Mouse (Mus musculus): ENCODE measurements around the gene Sp9. TPM values are rescaled to one million over a fixed set of nuclear protein-coding genes. Genes with fewer than 3 reads are reported as not detected.

Sp9 gene
- 1.7 and 1.9 TPM in 2 replicates for polyA plus RNA-seq (2015; fragmentation: Nextera tagmentation; extraction: Ambion mirVana)

- H3K36me3 ChIP-seq = no peaks in the 10 kb centered on the region
- 0 out of 2 replicates have a peak within 1 kb of the TSS, but pooled peaks have one; percentile 27 for H3K27ac ChIP-seq
- no peaks in the 10 kb centered on the region for H3K9me3 ChIP-seq
- WGBS = under 1% methylated on average over 48 of the region's 48 CpGs
- H3K9ac ChIP-seq = no peak within 1 kb of the TSS
- H3K4me1 ChIP-seq = peaks cover 50% of the 10 kb centered on the region
- H3K4me3 ChIP-seq = peak within 1 kb of the TSS; percentile 47
- H3K27me3 ChIP-seq = peaks cover 83% of the 10 kb centered on the region
- ATAC-seq (ENCODE audit: insufficient number of reproducible peaks, low FRiP score, low TSS enrichment, low read depth) = peak; percentile 72; the same call in 1 of the 2 replicates
- H3K4me2 ChIP-seq = peak within 1 kb of the TSS; percentile 81
Measured at GRCm38 (mm10) chr2:73271459-73272161, at the start of gene Sp9. TSS of gene Sp9 (plus strand) at chr2:73271925.

GRCm38 (mm10) chr2:73231081-73231480, 40.6 kb upstream of the Sp9 start:
- no peaks in the 10 kb centered on the region for H3K27me3 ChIP-seq
- WGBS = 47% methylated on average over 3 of the region's 3 CpGs
- H3K4me3 ChIP-seq = no peak overlapping the region
- no peak overlapping the region for H3K9ac ChIP-seq
- no peak for ATAC-seq (ENCODE audit: insufficient number of reproducible peaks, low FRiP score, low TSS enrichment, low read depth)
- H3K36me3 ChIP-seq = no peaks in the 10 kb centered on the region
- no peak overlapping the region for H3K27ac ChIP-seq
- no peaks in the 10 kb centered on the region for H3K9me3 ChIP-seq
- H3K4me2 ChIP-seq = no peak overlapping the region
- H3K4me1 ChIP-seq = no peaks in the 10 kb centered on the region

GRCm38 (mm10) chr2:73241299-73241698, 30.4 kb upstream of the Sp9 start:
- H3K9ac ChIP-seq = no peak overlapping the region
- WGBS = 78% methylated on average over 4 of the region's 4 CpGs
- no peak overlapping the region for H3K27ac ChIP-seq
- no peaks in the 10 kb centered on the region for H3K4me1 ChIP-seq
- ATAC-seq (ENCODE audit: insufficient number of reproducible peaks, low FRiP score, low TSS enrichment, low read depth) = no peak
- no peaks in the 10 kb centered on the region for H3K9me3 ChIP-seq
- H3K36me3 ChIP-seq = no peaks in the 10 kb centered on the region
- no peaks in the 10 kb centered on the region for H3K27me3 ChIP-seq
- no peak overlapping the region for H3K4me2 ChIP-seq
- H3K4me3 ChIP-seq = no peak overlapping the region

DNA sequence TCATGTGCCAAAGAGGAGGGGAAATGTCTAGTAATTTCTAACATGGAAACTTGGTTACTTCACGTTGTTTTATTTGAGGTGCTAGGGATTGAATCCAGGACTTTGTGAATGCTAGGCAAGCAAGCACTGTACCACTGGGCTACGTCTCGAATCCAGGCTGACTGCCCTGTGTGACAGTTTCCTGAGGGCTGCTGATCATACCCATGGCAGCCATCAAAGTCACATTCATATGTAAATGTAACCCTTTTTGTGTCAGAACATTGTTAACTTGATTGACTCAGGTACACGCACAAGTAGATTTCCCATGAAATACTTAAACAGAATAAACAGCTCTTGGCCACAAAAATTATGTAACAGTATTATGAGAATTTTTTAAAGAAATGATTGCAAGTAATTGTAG, 23.0 kb upstream of the Sp9 start:
- Histone ChIP-seq H3K9ac (no peak overlapping the region), H3K4me1 (no peaks in the 10 kb centered on the region), H3K9me3 (no peaks in the 10 kb centered on the region), H3K4me3 (no peak overlapping the region), H3K36me3 (no peaks in the 10 kb centered on the region), H3K27ac (no peak overlapping the region), H3K4me2 (no peak overlapping the region), H3K27me3 (no peaks in the 10 kb centered on the region)
- WGBS = 54% methylated on average over 4 of the region's 4 CpGs
- ATAC-seq (ENCODE audit: insufficient number of reproducible peaks, low FRiP score, low TSS enrichment, low read depth) = no peak

GRCm38 (mm10) chr2:73263172-73263765, 8.5 kb upstream of the Sp9 start:
- peaks cover 25% of the 10 kb centered on the region for H3K4me1 ChIP-seq
- H3K4me2 ChIP-seq = peak overlapping the region; percentile 90
- H3K36me3 ChIP-seq = no peaks in the 10 kb centered on the region
- H3K27ac ChIP-seq = no peak overlapping the region
- WGBS = 8% methylated on average over 16 of the region's 16 CpGs
- peak overlapping the region; percentile 53 for H3K4me3 ChIP-seq
- peaks cover 48% of the 10 kb centered on the region for H3K27me3 ChIP-seq
- ATAC-seq (ENCODE audit: insufficient number of reproducible peaks, low FRiP score, low TSS enrichment, low read depth) = no peak
- H3K9ac ChIP-seq = 0 out of 2 replicates have a peak overlapping the region, but pooled peaks have one; percentile 18
- H3K9me3 ChIP-seq = no peaks in the 10 kb centered on the region

DNA sequence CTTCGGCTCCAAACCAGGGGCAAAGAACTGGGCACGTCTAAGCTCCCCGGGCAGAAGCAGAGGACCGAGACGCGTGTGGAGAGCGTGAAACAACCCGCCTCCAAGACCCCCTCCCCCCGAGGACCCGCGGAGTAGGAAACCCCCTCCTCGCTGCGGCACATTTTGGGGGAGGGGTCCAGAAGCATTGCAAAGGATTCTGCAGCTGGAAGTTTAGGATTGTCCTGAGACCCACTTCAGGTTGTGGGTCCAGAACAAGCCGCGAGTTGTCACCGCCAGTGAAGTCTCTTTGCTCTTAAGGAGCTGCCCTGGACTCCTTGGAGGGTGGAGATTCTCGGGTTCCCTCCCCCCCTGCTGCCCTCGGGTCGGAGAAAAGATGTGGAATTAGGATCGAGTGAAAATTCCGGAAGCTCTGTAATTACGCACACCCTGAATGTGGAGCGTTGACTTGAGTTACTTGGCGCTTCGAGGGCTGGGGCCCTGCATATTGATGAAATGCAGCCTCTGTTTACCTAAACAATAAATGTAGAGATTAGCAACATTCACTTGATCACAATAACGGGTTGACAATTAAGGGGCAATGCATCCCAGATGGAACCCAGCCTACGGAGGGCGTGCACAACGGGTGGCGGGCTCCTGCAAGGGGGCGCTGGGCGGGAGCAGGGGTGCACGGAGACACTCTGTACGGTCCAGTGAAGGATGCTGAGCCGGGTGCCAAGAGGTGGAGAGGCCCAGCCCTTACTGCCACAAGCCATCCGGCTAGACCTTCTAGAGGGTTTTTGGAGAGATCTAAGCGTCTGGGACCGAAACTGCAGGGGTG, 7.7 kb upstream of the Sp9 start:
- peaks cover 54% of the 10 kb centered on the region for H3K27me3 ChIP-seq

DNA sequence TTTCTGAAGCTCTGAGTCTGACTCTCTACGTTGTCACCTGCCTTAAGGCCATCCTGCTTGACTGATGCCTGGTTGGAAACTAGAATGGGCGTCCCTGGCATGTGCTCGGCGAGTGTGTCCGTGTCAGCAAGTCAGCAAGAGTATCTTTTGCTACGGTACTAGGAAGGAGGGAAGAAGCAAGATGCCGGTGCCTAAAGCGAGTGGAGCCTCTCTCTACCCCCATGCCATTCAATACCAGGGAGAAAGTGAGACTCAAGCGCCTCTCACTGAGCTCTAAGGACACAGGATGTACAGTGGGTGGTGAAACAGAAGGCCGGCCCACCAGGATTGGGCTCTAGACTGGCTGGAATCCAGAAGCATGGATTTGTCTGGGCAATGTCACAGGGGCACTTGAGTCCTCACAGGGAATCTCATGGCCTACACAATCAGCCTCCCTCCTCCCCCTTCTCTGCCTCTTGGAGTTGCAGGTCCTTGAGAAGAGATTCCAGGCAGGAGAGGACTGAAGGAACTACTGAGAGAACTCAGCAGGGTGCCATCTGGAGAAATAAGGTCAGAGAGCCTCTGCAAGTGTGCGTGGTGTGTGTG, 7.0 kb upstream of the Sp9 start:
- WGBS = 20% methylated on average over 11 of the region's 11 CpGs
- Histone ChIP-seq H3K27me3 (peaks cover 59% of the 10 kb centered on the region), H3K9ac (0 out of 2 replicates have a peak overlapping the region, but pooled peaks have one; percentile 4), H3K27ac (no peak overlapping the region), H3K4me2 (peak overlapping the region; percentile 90), H3K36me3 (no peaks in the 10 kb centered on the region), H3K9me3 (no peaks in the 10 kb centered on the region), H3K4me3 (peak overlapping the region; percentile 53), H3K4me1 (peaks cover 27% of the 10 kb centered on the region)
- ATAC-seq (ENCODE audit: insufficient number of reproducible peaks, low FRiP score, low TSS enrichment, low read depth) = no peak

More for the DNA sequence above, 7.7 kb upstream of the Sp9 start:
- Histone ChIP-seq H3K4me1 (peaks cover 26% of the 10 kb centered on the region), H3K27ac (no peak overlapping the region), H3K4me2 (peak overlapping the region; percentile 90), H3K4me3 (peak overlapping the region; percentile 53), H3K9me3 (no peaks in the 10 kb centered on the region), H3K36me3 (no peaks in the 10 kb centered on the region), H3K9ac (0 out of 2 replicates have a peak overlapping the region, but pooled peaks have one; percentile 18)
- WGBS = under 1% methylated on average over 38 of the region's 38 CpGs
- ATAC-seq (ENCODE audit: insufficient number of reproducible peaks, low FRiP score, low TSS enrichment, low read depth) = no peak

DNA sequence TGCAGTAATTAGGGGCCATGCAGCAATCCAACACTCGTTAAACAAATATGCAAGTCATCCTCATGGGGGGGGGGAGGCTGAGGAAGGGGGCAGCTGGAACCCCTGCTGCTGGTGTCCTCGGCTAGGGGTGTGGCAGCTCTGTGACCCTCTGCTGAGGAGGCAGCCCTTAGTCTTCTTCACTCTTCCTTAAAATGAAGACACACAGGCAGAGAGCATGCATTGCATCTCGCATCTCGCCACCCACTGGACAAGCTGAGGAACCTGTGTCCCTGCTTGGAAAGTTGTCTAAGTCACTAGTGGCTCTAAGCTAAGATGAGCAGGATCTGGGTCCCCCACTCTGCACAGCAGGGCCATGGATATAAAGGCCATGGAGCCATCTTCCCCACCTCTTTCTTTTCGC, 5.7 kb upstream of the Sp9 start:
- Histone ChIP-seq H3K9ac (no peak overlapping the region), H3K4me2 (no peak overlapping the region), H3K27ac (no peak overlapping the region), H3K4me3 (no peak overlapping the region), H3K36me3 (no peaks in the 10 kb centered on the region), H3K9me3 (no peaks in the 10 kb centered on the region), H3K4me1 (peaks cover 35% of the 10 kb centered on the region), H3K27me3 (peaks cover 72% of the 10 kb centered on the region)
- no peak for ATAC-seq (ENCODE audit: insufficient number of reproducible peaks, low FRiP score, low TSS enrichment, low read depth)
- WGBS = 14% methylated on average over 5 of the region's 5 CpGs

DNA sequence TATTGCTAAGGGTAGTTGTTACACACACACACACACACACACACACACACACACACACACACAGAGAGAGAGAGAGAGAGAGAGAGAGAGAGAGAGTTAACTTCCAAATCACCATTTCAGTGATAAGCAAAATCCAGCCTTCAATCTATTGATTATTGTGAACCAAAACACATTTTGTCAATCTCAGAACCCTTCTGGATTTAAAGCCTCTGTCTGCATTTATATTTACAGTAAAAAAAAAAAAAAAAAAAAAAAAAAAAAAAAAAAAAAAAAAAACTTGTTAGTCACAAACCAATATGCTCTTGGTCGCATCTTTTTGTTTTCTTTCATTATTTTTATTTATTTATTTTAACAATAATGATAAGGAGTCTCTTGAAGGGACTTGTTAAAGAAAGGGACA, 5.1 kb upstream of the Sp9 start:
- Histone ChIP-seq H3K9ac (no peak overlapping the region), H3K9me3 (no peaks in the 10 kb centered on the region), H3K4me2 (no peak overlapping the region), H3K27ac (no peak overlapping the region), H3K36me3 (no peaks in the 10 kb centered on the region), H3K4me1 (peaks cover 41% of the 10 kb centered on the region), H3K4me3 (no peak overlapping the region), H3K27me3 (peaks cover 78% of the 10 kb centered on the region)
- ATAC-seq (ENCODE audit: insufficient number of reproducible peaks, low FRiP score, low TSS enrichment, low read depth) = no peak
- WGBS = 34% methylated on average over 1 of the region's 1 CpGs

DNA sequence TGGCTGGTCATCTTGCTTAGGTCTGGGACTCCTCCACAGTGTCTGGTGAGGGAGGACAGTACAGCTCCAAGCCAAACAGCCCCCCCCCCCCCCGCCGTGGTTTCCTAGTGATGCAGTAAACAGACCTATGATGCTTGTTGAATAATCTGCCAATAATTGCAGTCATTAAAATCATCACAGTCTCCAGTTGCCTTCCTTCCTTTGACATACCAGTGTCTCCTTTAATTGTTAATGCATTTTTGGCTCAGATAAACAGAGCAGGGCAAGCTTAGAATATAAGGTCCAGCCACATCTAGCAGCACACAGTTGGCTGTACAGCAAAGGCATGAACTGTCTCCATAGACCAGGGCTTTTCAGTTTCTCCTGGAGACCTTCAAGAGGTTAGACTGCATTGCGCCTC, 4.5 kb upstream of the Sp9 start:
- H3K9ac ChIP-seq = no peak overlapping the region
- no peak overlapping the region for H3K4me2 ChIP-seq
- no peaks in the 10 kb centered on the region for H3K9me3 ChIP-seq
- H3K27ac ChIP-seq = no peak overlapping the region
- ATAC-seq (ENCODE audit: insufficient number of reproducible peaks, low FRiP score, low TSS enrichment, low read depth) = no peak
- peaks cover 47% of the 10 kb centered on the region for H3K4me1 ChIP-seq
- H3K4me3 ChIP-seq = no peak overlapping the region
- peaks cover 83% of the 10 kb centered on the region for H3K27me3 ChIP-seq
- no peaks in the 10 kb centered on the region for H3K36me3 ChIP-seq
- WGBS = 16% methylated on average over 3 of the region's 3 CpGs

DNA sequence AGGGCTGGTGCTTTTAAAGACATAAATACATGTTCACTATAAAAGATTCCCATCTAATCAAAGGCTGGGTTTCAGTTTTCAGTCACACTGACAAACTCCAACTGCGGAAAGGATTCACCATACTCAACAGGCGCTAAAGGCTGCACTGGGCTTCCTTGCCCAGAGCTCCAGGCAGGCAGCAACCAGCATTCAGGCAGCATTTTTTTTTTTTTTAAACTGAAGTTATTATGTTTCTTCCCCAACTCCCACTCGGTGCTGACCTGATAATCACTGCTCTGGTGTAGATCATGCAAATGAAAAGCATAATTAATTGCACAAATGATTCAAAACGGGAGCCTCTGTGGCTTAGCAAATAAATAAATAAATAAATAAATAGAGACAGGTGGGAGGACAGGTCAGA, 3.9 kb upstream of the Sp9 start:
- peaks cover 83% of the 10 kb centered on the region for H3K27me3 ChIP-seq
- peaks cover 51% of the 10 kb centered on the region for H3K4me1 ChIP-seq
- no peak overlapping the region for H3K4me2 ChIP-seq
- no peaks in the 10 kb centered on the region for H3K36me3 ChIP-seq
- no peak overlapping the region for H3K27ac ChIP-seq
- H3K4me3 ChIP-seq = no peak overlapping the region
- WGBS = 9% methylated on average over 4 of the region's 4 CpGs
- ATAC-seq (ENCODE audit: insufficient number of reproducible peaks, low FRiP score, low TSS enrichment, low read depth) = no peak
- H3K9ac ChIP-seq = no peak overlapping the region
- no peaks in the 10 kb centered on the region for H3K9me3 ChIP-seq
